Mouse (Mus musculus) hindbrain, embryonic 12.5 days (tissue): Measurements from ENCODE around the gene Thra. TPM values are rescaled to one million over a fixed set of nuclear protein-coding genes. Genes with fewer than 3 reads are reported as not detected.
A peak's percentile ranks its signal among the peaks of the same experiment; 100 is the strongest.
"Not testable (repeated sequence)": the region's sequence is repeated elsewhere in the genome, so short reads cannot be mapped to it uniquely, and the experiment has no call there.

ENCODE experiments used
- ATAC-seq: fragments of 200-750 bp; cut with Nextera tagmentation; 2 replicates; pipeline ENCODE4 v1.8.0; 2017; ENCODE audit warnings: moderate TSS enrichment; ENCODE audit not compliant: low FRiP score
- H3K27ac ChIP-seq: fragments of 300-500 bp; sonication (generic); 2 replicates; pipeline ENCODE4 v1.5.1; 2016; ENCODE audit warnings: mild to moderate bottlenecking
- H3K27me3 ChIP-seq: fragments of 300-500 bp; sonication (generic); 2 replicates; pipeline ENCODE4 v1.6.1; 2016; ENCODE audit warnings: mild to moderate bottlenecking
- H3K36me3 ChIP-seq: fragments of 300-500 bp; sonication (generic); 2 replicates; pipeline ENCODE4 v1.6.1; 2016; ENCODE audit warnings: mild to moderate bottlenecking
- H3K4me1 ChIP-seq: fragments of 300-500 bp; sonication (generic); 2 replicates; pipeline ENCODE4 v1.6.1; 2016
- H3K4me2 ChIP-seq: fragments of 300-500 bp; sonication (generic); replicated peaks from 2 replicates; pipeline ENCODE4 v1.6.1; 2016; ENCODE audit warnings: mild to moderate bottlenecking
- H3K4me3 ChIP-seq: fragments of 300-500 bp; sonication (generic); 2 replicates; pipeline ENCODE4 v1.5.1; 2016; ENCODE audit warnings: mild to moderate bottlenecking
- H3K9ac ChIP-seq: fragments of 300-500 bp; sonication (generic); 2 replicates; pipeline ENCODE4 v1.6.1; 2016; ENCODE audit warnings: mild to moderate bottlenecking, moderate library complexity
- H3K9me3 ChIP-seq: fragments of 300-500 bp; sonication (generic); replicated peaks from 2 replicates; pipeline ENCODE4 v1.6.1; 2016; ENCODE audit warnings: mild to moderate bottlenecking
- WGBS: fragments of 180-500 bp; shearing (Covaris S2); methylation state at CpG from one replicate; pipeline ENCODE4 v1.1.7; 2016; 5-methylcytosine and 5-hydroxymethylcytosine counted together
- polyA plus RNA-seq: library from polyadenylated mRNA; unstranded; fragments of >200 nt; fragmentation: Nextera tagmentation; extraction: Ambion mirVana; gene quantifications from 2 replicates; pipeline ENCODE4 v1.2.1, GENCODE M21; 2016

Gene Thra
- polyA plus RNA-seq, 1 experiment from 2014 or later: 68.4 TPM

GRCm38 (mm10) chr11:98705021-98705420, 35.4 kb upstream of the Thra start:
- Histone ChIP-seq H3K4me3 (no peak overlapping the region), H3K9ac (no peak overlapping the region), H3K9me3 (no peaks in the 10 kb centered on the region), H3K36me3 (peaks cover 63% of the 10 kb centered on the region), H3K4me2 (no peak overlapping the region), H3K27me3 (no peaks in the 10 kb centered on the region), H3K4me1 (peaks cover 6% of the 10 kb centered on the region), H3K27ac (no peak overlapping the region)
- ATAC-seq: no peak
- WGBS: 92% methylated on average over 10 of the region's 10 CpGs

GRCm38 (mm10) chr11:98707401-98708281, 32.8 kb upstream of the Thra start:
- no peaks in the 10 kb centered on the region for H3K27me3 ChIP-seq
- H3K9ac ChIP-seq: no peak overlapping the region
- no peak for ATAC-seq
- peaks cover 81% of the 10 kb centered on the region for H3K36me3 ChIP-seq
- peaks cover 6% of the 10 kb centered on the region for H3K4me1 ChIP-seq
- no peak overlapping the region for H3K4me2 ChIP-seq
- no peaks in the 10 kb centered on the region for H3K9me3 ChIP-seq
- H3K27ac ChIP-seq: no peak overlapping the region
- H3K4me3 ChIP-seq: no peak overlapping the region
- WGBS: 88% methylated on average over 22 of the region's 22 CpGs

GRCm38 (mm10) chr11:98708282-98708956, 32.0 kb upstream of the Thra start:
- no peak overlapping the region for H3K4me3 ChIP-seq
- H3K4me1 ChIP-seq: peaks cover 6% of the 10 kb centered on the region
- H3K36me3 ChIP-seq: peaks cover 88% of the 10 kb centered on the region
- no peak for ATAC-seq
- 88% methylated on average over 19 of the region's 19 CpGs for WGBS
- no peaks in the 10 kb centered on the region for H3K27me3 ChIP-seq
- H3K9me3 ChIP-seq: no peaks in the 10 kb centered on the region
- no peak overlapping the region for H3K9ac ChIP-seq
- H3K27ac ChIP-seq: no peak overlapping the region
- H3K4me2 ChIP-seq: no peak overlapping the region

- H3K4me3 ChIP-seq: no peak overlapping the region
- no peak for ATAC-seq
- H3K9me3 ChIP-seq: no peaks in the 10 kb centered on the region
- no peak overlapping the region for H3K9ac ChIP-seq
- WGBS: 90% methylated on average over 26 of the region's 26 CpGs
- H3K36me3 ChIP-seq: peaks cover 92% of the 10 kb centered on the region
- no peak overlapping the region for H3K27ac ChIP-seq
- no peak overlapping the region for H3K4me2 ChIP-seq
- no peaks in the 10 kb centered on the region for H3K27me3 ChIP-seq
- peaks cover 6% of the 10 kb centered on the region for H3K4me1 ChIP-seq
Measured at GRCm38 (mm10) chr11:98709001-98709741, 31.3 kb upstream of the Thra start.

- Histone ChIP-seq H3K9me3 (no peaks in the 10 kb centered on the region), H3K27me3 (no peaks in the 10 kb centered on the region), H3K4me3 (no peak overlapping the region), H3K36me3 (peaks cover 92% of the 10 kb centered on the region), H3K27ac (no peak overlapping the region), H3K4me2 (no peak overlapping the region), H3K9ac (no peak overlapping the region), H3K4me1 (peaks cover 6% of the 10 kb centered on the region)
- ATAC-seq: peak; percentile 40; the same call in 1 of the 2 replicates
- 57% methylated on average over 12 of the region's 12 CpGs for WGBS
Measured at GRCm38 (mm10) chr11:98710416-98711045, 29.9 kb upstream of the Thra start.

- Histone ChIP-seq H3K9ac (no peak overlapping the region), H3K27me3 (no peaks in the 10 kb centered on the region), H3K9me3 (no peaks in the 10 kb centered on the region), H3K27ac (no peak overlapping the region), H3K36me3 (peaks cover 92% of the 10 kb centered on the region), H3K4me2 (no peak overlapping the region), H3K4me3 (no peak overlapping the region), H3K4me1 (peaks cover 6% of the 10 kb centered on the region)
- ATAC-seq: no peak
- 82% methylated on average over 4 of the region's 4 CpGs for WGBS
Measured at GRCm38 (mm10) chr11:98711046-98711434, 29.4 kb upstream of the Thra start.

GRCm38 (mm10) chr11:98712009-98712408, 28.4 kb upstream of the Thra start:
- not testable (repeated sequence) for H3K27me3 ChIP-seq, H3K27ac ChIP-seq, H3K4me2 ChIP-seq, H3K9ac ChIP-seq, H3K4me3 ChIP-seq, H3K4me1 ChIP-seq, H3K9me3 ChIP-seq, ATAC-seq
- 91% methylated on average over 6 of the region's 6 CpGs for WGBS
- H3K36me3 ChIP-seq: peaks cover 91% of the 10 kb centered on the region

- Histone ChIP-seq H3K36me3 (peaks cover 83% of the 10 kb centered on the region), H3K9ac (no peak overlapping the region), H3K4me1 (peaks cover 8% of the 10 kb centered on the region; the same call in 1 of the 2 replicates), H3K9me3 (no peaks in the 10 kb centered on the region), H3K27me3 (no peaks in the 10 kb centered on the region), H3K27ac (no peak overlapping the region), H3K4me3 (no peak overlapping the region), H3K4me2 (no peak overlapping the region)
- 86% methylated on average over 12 of the region's 12 CpGs for whole genome bisulfite sequencing
- no peak for ATAC-seq
Measured at GRCm38 (mm10) chr11:98713703-98714102, 26.7 kb upstream of the Thra start.

- no peaks in the 10 kb centered on the region for H3K9me3 ChIP-seq
- no peak overlapping the region for H3K4me3 ChIP-seq
- peaks cover 8% of the 10 kb centered on the region; the same call in 1 of the 2 replicates for H3K4me1 ChIP-seq
- H3K4me2 ChIP-seq: no peak overlapping the region
- WGBS: 92% methylated on average over 9 of the region's 9 CpGs
- H3K36me3 ChIP-seq: peaks cover 71% of the 10 kb centered on the region
- H3K27ac ChIP-seq: no peak overlapping the region
- no peaks in the 10 kb centered on the region for H3K27me3 ChIP-seq
- no peak for ATAC-seq
- H3K9ac ChIP-seq: no peak overlapping the region
Measured at GRCm38 (mm10) chr11:98715946-98716345, 24.5 kb upstream of the Thra start.

GRCm38 (mm10) chr11:98717904-98718303, 22.5 kb upstream of the Thra start:
- peaks cover 8% of the 10 kb centered on the region; the same call in 1 of the 2 replicates for H3K4me1 ChIP-seq
- 24% methylated on average over 13 of the region's 13 CpGs for WGBS
- no peak for ATAC-seq
- peaks cover 59% of the 10 kb centered on the region for H3K36me3 ChIP-seq
- no peaks in the 10 kb centered on the region for H3K9me3 ChIP-seq
- no peak overlapping the region for H3K9ac ChIP-seq
- H3K27me3 ChIP-seq: no peaks in the 10 kb centered on the region
- no peak overlapping the region for H3K4me3 ChIP-seq
- no peak overlapping the region for H3K27ac ChIP-seq
- H3K4me2 ChIP-seq: no peak overlapping the region

GRCm38 (mm10) chr11:98720756-98721155, 19.7 kb upstream of the Thra start:
- Histone ChIP-seq H3K9me3 (no peaks in the 10 kb centered on the region), H3K4me1 (peaks cover 8% of the 10 kb centered on the region; the same call in 1 of the 2 replicates), H3K4me3 (no peak overlapping the region), H3K27ac (no peak overlapping the region), H3K9ac (no peak overlapping the region), H3K27me3 (no peaks in the 10 kb centered on the region), H3K36me3 (peaks cover 57% of the 10 kb centered on the region), H3K4me2 (no peak overlapping the region)
- ATAC-seq: no peak
- WGBS: 66% methylated on average over 2 of the region's 2 CpGs
